Mouse (Mus musculus) lung, adult 18-20 months (tissue): ENCODE results near the gene Yipf4.

Experiments
- DNase-seq, 2 experiments: peaks; one replicate each; pipeline ENCODE4 v3.0.0; 2022; ENCODE audit warnings: mixed read lengths in 2 of 2

Yipf4 gene

DNA sequence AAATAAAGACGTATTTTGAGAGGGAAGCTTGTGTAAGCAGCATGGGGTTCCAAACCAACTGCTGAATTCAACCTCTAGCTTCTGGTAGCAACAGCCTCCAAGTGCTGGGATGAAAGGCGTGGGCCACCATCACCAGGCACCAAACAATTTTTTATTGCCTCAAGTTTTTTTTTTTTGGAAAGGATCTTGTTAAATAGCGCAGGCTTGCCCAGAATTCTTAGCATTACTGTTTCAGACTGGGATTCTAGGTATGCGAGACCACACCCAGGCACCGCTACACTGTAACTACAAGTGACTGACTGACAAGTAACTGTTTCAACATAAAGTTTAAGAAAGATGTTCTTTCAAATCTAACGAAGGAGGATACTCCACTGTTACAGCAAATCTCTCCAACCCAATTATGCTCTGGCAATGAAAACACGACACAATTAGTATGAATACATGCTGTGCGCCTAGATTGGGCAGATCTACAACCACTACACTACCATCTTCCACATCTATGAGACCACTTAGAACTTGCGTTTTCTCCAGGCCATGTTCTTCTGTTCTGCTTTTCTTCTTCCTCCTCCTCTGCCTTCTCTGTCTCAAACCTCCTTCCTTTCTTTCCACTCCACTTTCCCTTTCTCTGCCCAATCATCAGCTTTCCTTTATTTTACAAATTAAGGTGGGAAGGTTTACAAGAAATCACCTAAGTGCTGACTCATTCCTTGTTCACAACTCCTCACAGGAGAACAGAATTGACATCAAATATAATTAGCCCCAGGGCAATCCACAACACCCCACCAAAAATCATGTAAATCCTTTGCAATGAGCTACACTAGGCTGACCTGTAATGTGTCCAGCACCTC, 37.7 kb downstream of the Yipf4 start:
- DNase-seq, result no peak

DNA sequence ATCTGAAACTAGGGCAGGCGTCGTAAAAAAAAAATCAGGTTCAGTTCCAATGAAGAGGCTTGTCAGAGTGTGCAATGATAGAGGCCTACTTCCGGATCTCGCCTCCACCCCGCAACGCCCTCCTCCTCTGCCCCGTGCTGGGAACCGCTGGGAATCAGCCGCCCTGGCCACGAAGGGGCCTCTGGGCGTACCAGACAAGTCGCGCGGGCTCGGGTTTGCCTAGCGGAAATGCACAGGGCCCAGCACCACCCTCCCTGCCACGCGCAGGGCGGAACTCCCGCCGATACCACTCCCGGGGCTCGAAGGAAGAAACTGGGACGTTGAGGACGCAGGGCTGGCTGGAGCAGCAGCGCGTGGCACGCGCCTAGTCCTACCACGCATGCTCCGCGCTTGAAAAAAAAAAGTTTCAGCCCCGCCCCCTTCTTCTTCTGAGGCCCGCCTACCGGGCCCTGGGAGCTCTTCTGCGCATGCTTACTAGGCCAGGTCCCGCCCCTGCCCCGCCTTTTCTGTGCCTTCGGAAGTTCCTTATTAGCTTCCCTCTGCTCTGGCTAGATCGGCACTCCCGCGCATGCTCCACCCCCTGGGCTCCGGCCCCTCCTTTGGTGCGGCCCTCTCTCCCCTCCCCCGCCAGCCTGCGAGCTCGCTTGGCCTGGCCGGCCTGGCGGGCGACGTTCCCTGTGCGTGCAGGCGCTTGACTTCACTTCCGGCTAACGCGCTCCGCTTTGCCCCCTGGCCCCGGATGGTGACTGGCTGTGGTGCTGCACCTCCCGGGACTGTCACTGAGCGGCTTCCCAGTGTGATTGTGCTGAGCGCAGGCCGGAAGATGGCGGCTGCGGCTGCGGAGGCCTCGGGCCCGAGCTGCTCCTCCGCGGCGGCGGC, 38.7 kb downstream of the Yipf4 start, which contains the start of gene Birc6:
Gene Birc6, plus strand, starts transcription at position 567 of the 879 bp plus-strand sequence.
- peak; percentile 100 for DNase-seq

DNA sequence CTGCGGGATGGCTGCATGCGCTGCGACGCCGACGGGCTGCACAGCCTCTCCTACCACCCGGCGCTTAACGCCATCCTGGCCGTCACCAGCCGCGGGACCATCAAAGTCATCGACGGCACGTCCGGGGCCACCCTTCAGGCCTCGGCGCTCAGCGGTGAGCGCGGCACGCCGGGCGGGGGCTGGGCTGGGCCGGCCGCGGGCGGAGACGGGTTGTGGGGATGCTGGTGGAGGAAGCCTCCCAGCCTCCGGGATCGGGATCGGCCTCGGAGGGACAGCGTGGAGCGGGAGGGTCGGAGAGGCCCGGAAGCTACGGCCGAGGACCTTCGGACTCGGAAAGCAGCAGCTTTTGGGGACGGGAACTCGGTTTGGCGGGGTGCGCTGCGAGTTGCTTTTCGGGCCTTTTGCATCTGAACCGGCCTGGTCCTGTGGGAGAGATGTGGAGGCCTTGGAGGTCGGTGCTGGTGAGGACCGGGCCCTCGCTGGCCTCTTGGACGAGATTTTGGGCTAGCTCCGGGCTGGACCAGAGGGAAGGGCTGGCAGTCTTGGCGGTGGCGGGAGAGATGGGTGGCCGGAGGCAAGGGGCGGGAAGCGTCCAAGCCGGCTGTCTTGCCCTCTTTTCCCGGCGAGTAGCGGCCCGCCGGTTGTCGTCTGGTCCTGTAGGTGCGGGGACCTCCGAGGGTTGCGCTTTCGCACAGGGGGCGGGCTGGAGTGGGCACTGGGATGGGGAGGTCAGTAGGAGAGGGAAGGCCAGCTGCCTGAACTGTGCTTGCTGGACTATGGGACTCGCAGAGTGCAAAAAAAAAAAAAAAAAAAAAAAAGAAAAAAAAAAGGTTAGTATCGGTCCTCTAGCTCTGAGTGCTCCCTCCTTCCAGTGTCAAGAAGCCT, 39.6 kb downstream of the Yipf4 start:
- DNase-seq, result peak in 1 of 2 experiments; percentile 30

DNA sequence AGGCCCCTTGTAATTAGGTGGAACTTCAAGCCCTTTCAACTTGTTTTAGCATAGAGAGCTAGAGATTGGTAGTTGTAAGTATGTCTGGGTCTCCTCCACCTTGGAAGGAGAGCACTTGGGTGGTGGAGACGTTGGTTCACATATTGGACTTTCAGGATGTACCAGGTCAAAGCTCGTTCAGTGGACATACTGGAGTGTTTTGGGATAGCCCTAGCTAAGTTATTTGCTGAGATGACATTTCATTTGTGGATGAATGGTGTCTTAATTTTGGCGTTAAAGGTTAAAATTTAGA, 40.2 kb downstream of the Yipf4 start:
- no peak for DNase-seq

DNA sequence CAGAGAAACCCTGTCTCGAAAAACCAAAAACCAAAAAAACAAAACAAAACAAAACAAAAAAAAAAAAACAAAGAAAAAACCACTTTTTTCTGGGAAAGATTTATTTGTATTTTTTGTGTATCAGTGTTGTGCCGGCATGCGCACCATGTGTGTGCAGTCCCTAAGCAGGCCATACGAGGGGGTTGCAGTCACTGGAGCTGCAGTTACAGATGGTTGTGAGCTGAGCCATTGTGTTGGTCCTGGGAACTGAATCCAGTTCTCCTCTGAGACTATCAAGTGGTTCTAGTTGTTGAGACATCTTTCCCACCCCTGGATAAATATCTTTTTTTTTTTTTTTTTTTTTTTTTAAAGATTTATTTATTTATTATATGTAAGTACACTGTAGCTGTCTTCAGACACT, 45.7 kb downstream of the Yipf4 start:
- no peak for DNase-seq

DNA sequence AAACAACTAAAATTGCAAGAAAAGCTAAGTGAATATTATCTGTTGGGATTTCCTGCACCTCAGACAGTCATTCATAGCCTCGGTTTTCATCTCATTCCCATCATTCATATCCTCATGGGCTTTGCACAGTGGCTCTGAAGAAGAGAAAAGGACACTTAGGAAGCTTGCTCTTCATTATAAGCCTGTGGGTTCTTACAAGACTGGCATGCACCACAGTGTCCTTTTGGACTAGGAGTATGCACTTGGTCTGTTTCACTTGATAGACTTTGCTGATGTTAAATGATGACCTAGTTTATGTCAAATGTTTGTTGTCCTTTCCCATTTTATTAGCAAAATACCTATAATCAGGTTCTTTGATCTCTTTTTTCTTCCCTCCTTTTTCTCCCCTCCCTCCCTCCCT, 48.2 kb downstream of the Yipf4 start:
- no peak for DNase-seq

DNA sequence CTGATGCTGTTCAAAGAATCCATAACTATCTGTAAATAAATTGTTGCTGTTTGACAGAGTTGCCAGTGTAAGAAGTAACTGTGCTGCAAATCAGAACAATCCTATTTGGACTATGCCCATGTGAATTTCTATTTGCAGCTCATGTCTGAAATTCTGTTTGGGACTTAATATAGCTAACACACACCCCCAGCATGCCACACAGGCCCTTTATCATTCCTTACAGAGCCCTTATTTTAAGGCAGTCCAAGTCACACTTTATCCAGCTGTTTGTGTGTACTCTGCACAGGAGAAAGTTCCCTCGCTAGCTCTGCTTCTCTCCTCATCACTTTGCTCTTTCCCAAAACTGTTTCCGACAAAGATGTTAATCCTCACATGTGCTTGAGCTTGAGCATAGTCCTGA, 54.3 kb downstream of the Yipf4 start:
- no peak for DNase-seq
